Mouse (Mus musculus) limb, embryonic 13.5 days (tissue): ENCODE data around the gene Dcun1d4. TPM values are rescaled to one million over a fixed set of nuclear protein-coding genes. Genes with fewer than 3 reads are reported as not detected.

Experiments
- ATAC-seq: fragments of 200-750 bp; cut with Nextera tagmentation; 2 replicates; pipeline ENCODE4 v1.8.0; 2017; ENCODE audit warnings: low read depth, moderate number of reproducible peaks, moderate TSS enrichment; ENCODE audit not compliant: low FRiP score
- H3K27ac ChIP-seq: fragments of 300-500 bp; sonication (generic); 2 replicates; pipeline ENCODE4 v1.5.1; 2015; ENCODE audit warnings: inconsistent platforms, mild to moderate bottlenecking, moderate library complexity
- H3K27me3 ChIP-seq: fragments of 300-500 bp; sonication (generic); 2 replicates; pipeline ENCODE4 v1.6.1; 2015; ENCODE audit warnings: mild to moderate bottlenecking, inconsistent platforms
- H3K36me3 ChIP-seq: fragments of 300-500 bp; sonication (generic); 2 replicates; pipeline ENCODE4 v1.6.1; 2015; ENCODE audit warnings: inconsistent platforms, mild to moderate bottlenecking, moderate library complexity
- H3K4me1 ChIP-seq: fragments of 300-500 bp; sonication (generic); 2 replicates; pipeline ENCODE4 v1.6.1; 2015; ENCODE audit warnings: inconsistent platforms
- H3K4me2 ChIP-seq: fragments of 300-500 bp; sonication (generic); replicated peaks from 2 replicates; pipeline ENCODE4 v1.6.1; 2015; ENCODE audit warnings: inconsistent platforms, mild to moderate bottlenecking, moderate library complexity
- H3K4me3 ChIP-seq: fragments of 300-500 bp; sonication (generic); 2 replicates; pipeline ENCODE4 v1.5.1; 2015; ENCODE audit warnings: moderate library complexity, mild to moderate bottlenecking, inconsistent platforms
- H3K9ac ChIP-seq: fragments of 300-500 bp; sonication (generic); 2 replicates; pipeline ENCODE4 v1.6.1; 2015; ENCODE audit warnings: mild to moderate bottlenecking, inconsistent platforms
- H3K9me3 ChIP-seq: fragments of 300-500 bp; sonication (generic); 2 replicates; pipeline ENCODE4 v1.6.1; 2016; ENCODE audit warnings: inconsistent platforms
- WGBS: fragments of 180-500 bp; shearing (Covaris S2); methylation state at CpG from one replicate; pipeline ENCODE4 v1.1.7; 2015; 5-methylcytosine and 5-hydroxymethylcytosine counted together
- polyA plus RNA-seq: library from polyadenylated mRNA; unstranded; fragments of >200 nt; fragmentation: Nextera tagmentation; extraction: Ambion mirVana; gene quantifications from 2 replicates; pipeline ENCODE4 v1.2.1, GENCODE M21; 2015

The Dcun1d4 gene
- polyA plus RNA-seq, 1 experiment from 2014 or later = 32.7 TPM

DNA sequence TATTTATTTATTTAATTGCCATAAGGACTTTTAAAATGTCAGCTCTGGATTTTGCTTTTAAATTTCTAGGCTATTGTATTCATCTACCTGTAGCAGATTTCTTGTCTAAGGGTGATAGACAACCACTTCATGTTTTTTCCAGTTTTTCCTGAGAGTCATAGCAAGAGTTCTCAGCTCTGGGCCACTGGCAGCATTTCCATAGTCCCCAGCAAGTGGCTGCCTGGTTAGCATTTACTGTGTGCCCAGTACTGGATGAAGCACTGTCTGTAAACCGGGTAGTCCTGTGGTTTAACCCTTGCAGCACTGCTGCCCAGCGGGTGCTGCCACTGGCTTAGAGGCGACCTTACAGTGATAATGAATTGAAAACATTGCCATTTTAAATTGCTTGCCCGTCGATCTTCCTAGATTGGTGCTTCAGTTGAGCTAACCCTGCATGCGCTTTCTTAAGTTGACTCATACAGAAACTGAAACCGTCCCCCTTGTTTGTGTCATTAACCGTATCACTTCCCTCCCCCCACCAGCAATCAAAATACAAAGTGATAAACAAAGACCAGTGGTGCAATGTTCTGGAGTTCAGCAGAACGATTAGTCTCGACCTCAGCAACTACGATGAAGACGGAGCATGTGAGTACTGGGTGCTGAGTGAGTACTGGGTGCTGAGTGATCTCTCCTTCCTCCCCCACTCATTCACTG lies 76.1 kb downstream of the Dcun1d4 start:
- Histone ChIP-seq H3K27ac (no peak overlapping the region), H3K4me1 (peaks cover 2% of the 10 kb centered on the region), H3K4me3 (no peak overlapping the region), H3K4me2 (no peak overlapping the region), H3K9ac (no peak overlapping the region), H3K9me3 (no peaks in the 10 kb centered on the region), H3K36me3 (peaks cover 52% of the 10 kb centered on the region), H3K27me3 (no peaks in the 10 kb centered on the region)
- no peak for ATAC-seq
- 86% methylated on average over 12 of the region's 12 CpGs for WGBS

DNA sequence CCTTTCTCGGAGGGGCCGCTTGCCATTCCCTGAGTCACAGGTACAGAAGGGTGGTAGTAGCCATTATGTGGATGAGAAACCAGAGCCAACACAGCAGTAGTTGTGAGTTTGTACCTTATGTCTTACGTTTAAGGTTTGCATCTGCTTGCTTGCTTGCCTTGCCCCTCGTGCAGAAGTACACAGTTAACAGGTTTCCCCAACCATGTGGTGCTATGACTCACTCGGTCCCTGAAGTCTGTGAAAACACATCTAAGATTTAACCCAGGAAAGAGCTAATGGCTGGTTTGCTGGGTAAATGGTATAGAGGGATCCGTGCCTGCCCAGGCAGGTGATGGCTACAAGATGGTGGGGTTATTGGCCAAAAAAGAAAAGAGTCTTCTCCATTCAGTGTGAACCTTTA lies 78.0 kb downstream of the Dcun1d4 start:
- 91% methylated on average over 6 of the region's 6 CpGs for WGBS
- Histone ChIP-seq H3K4me3 (no peak overlapping the region), H3K9me3 (no peaks in the 10 kb centered on the region), H3K36me3 (peaks cover 47% of the 10 kb centered on the region), H3K4me1 (no peaks in the 10 kb centered on the region), H3K27me3 (no peaks in the 10 kb centered on the region), H3K9ac (no peak overlapping the region), H3K4me2 (no peak overlapping the region), H3K27ac (no peak overlapping the region)
- no peak for ATAC-seq

DNA sequence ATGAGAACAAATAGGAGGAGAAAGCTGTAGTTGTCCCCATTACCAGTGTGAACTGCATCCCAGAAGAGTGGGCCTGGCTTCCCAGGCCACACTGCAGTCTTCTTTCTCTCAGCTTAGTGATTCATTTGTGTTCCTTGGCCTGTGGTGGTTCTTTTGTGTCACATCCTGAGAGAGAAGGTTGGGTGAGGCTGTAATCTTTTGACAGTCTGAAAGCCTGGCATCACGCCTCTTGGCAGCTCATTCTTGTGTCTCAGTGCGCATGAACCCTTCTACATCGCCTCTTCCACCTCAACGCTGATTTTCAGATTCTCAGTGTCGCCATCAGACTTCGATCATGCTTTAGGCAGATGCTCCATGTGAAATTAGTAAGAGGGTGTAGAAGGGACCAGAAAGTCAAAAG lies 83.2 kb downstream of the Dcun1d4 start:
- no peak overlapping the region for H3K27ac ChIP-seq
- no peaks in the 10 kb centered on the region for H3K27me3 ChIP-seq
- no peak overlapping the region for H3K4me3 ChIP-seq
- H3K36me3 ChIP-seq = peaks cover 19% of the 10 kb centered on the region
- no peaks in the 10 kb centered on the region for H3K4me1 ChIP-seq
- no peak overlapping the region for H3K9ac ChIP-seq
- no peaks in the 10 kb centered on the region for H3K9me3 ChIP-seq
- no peak for ATAC-seq
- no peak overlapping the region for H3K4me2 ChIP-seq
- 95% methylated on average over 6 of the region's 6 CpGs for WGBS

DNA sequence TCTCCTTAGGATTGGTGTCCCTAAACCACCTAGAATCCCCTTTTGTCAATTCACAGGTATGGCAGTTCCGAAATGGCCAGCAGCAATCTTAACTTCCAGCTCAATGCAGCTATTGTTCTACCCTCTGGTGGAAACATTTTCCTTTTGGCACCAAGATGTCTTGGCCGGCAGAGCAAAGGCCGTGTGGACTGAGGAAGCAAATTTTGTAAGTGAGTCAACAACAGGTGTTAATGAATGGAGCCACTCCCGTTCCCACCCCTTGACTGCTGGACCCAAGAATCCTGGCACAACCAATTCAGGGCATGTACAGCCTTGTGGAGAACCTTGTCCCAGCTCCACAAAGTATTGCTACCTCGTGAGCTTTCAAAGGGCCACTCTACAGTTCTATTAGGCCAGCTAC lies 85.3 kb downstream of the Dcun1d4 start:
- Histone ChIP-seq H3K27ac (no peak overlapping the region), H3K4me3 (no peak overlapping the region), H3K4me2 (no peak overlapping the region), H3K27me3 (no peaks in the 10 kb centered on the region), H3K4me1 (no peaks in the 10 kb centered on the region), H3K9ac (no peak overlapping the region), H3K9me3 (no peaks in the 10 kb centered on the region), H3K36me3 (peaks cover 9% of the 10 kb centered on the region)
- WGBS = 73% methylated on average over 5 of the region's 5 CpGs
- no peak for ATAC-seq

DNA sequence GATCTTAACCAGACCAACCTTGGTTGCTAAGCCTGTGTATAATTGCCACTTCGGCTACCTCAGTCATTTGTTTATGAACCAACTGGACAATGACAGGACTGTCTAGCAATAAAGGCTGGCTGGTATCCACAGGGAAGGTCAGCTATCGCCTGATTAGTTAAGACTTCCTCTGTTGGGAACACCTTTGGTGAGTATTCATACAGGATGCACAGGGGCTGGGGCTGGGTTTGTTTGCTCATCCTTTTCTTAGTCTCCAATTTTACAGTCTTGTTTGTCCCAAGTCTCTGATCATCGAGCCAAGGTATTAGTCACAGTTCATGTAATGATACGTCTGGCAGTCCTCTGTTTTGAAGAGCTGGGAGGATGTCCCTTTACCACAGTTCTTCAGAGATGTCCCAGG lies 86.1 kb downstream of the Dcun1d4 start:
- Histone ChIP-seq H3K27me3 (no peaks in the 10 kb centered on the region), H3K4me2 (no peak overlapping the region), H3K4me1 (no peaks in the 10 kb centered on the region), H3K4me3 (no peak overlapping the region), H3K27ac (no peak overlapping the region), H3K9me3 (no peaks in the 10 kb centered on the region), H3K9ac (no peak overlapping the region), H3K36me3 (peaks cover 2% of the 10 kb centered on the region)
- WGBS = 75% methylated on average over 4 of the region's 4 CpGs
- ATAC-seq = no peak

DNA sequence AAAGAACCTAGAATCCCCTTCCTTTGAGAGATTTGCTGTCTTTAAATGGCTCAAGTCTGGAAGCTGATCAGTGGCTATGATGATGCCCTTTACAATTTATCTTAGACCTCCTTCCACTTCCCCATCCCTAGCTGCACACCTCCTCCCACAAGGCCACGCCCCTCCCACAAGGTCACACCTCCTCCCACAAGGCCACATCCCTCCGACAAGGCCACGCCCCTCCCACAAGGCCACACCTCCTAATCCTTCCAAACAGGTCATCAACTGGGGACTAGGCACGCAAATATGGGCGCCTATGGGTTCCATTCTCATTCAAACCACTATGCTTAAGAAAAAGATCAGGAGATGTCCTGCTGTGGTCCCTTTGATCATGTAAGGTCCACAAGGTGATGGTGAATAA lies 88.4 kb downstream of the Dcun1d4 start:
- H3K4me1 ChIP-seq = no peaks in the 10 kb centered on the region
- no peaks in the 10 kb centered on the region for H3K27me3 ChIP-seq
- no peak overlapping the region for H3K27ac ChIP-seq
- H3K4me3 ChIP-seq = no peak overlapping the region
- no peak overlapping the region for H3K9ac ChIP-seq
- H3K4me2 ChIP-seq = no peak overlapping the region
- no peaks in the 10 kb centered on the region for H3K36me3 ChIP-seq
- no peaks in the 10 kb centered on the region for H3K9me3 ChIP-seq
- no peak for ATAC-seq
- 80% methylated on average over 5 of the region's 5 CpGs for WGBS

DNA sequence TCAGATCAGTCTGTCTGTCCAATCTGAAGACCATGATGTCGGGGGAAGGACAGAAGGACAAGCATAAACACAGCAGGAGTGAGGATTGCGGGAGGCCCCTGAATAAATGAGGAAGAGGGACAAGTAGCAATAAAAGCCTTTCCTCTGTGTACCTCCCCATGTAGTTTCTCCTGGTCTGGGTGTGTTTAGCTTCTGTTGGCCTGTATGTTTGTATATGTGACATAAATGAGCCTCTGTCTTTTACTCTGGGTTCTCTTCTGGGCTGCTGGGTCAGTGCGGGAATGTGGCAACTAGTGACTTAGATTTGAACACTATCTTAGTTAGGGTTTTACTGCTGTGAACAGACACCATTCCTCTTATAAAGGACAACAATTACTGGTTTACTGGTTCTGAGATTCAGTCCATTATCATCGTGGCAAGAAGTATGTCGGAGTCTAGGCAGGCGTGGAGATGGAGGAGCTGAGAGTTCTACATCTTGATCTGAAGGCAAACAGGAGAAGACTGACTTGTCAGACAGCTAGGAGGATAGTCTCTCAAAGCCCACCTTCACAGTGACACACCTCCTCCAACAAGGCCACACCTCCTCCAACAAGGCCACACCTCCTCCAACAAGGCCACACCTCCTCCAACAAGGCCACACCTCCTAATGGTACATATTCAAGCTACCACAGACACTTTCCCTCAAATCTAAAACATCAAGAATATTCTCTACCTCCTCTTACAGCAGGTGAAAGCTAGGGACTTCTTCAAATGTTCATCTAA lies 90.8 kb downstream of the Dcun1d4 start:
- peaks cover 8% of the 10 kb centered on the region; the same call in 1 of the 2 replicates for H3K4me1 ChIP-seq
- H3K4me2 ChIP-seq = no peak overlapping the region
- WGBS = 91% methylated on average over 6 of the region's 6 CpGs
- H3K9ac ChIP-seq = no peak overlapping the region
- no peak overlapping the region for H3K4me3 ChIP-seq
- H3K9me3 ChIP-seq = no peaks in the 10 kb centered on the region
- no peak overlapping the region for H3K27ac ChIP-seq
- ATAC-seq = no peak
- no peaks in the 10 kb centered on the region for H3K36me3 ChIP-seq
- H3K27me3 ChIP-seq = no peaks in the 10 kb centered on the region

DNA sequence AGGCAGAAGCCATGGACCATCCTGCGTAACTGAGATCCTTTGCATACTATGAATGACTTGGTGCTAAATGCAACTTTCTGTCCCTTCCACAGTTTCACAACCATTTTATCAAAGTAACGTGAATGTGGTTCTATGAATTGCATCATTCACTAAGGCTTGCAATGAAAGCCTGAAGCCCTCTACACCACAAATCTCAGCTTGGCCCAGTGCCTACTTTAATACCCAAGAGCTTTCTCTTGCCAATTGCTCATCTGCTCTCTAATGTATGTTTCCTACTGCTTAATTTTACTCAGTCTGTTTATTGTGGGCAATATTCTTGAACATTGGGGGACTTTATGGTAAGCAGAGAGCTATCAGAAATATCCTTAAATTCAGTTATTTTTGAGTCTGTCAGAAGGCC lies 92.0 kb downstream of the Dcun1d4 start:
- H3K9ac ChIP-seq = no peak overlapping the region
- H3K4me2 ChIP-seq = no peak overlapping the region
- ATAC-seq = no peak
- no peaks in the 10 kb centered on the region for H3K36me3 ChIP-seq
- H3K27ac ChIP-seq = no peak overlapping the region
- no peaks in the 10 kb centered on the region for H3K27me3 ChIP-seq
- peaks cover 8% of the 10 kb centered on the region; the same call in 1 of the 2 replicates for H3K4me1 ChIP-seq
- H3K4me3 ChIP-seq = no peak overlapping the region
- H3K9me3 ChIP-seq = no peaks in the 10 kb centered on the region
- WGBS = 94% methylated on average over 2 of the region's 2 CpGs

DNA sequence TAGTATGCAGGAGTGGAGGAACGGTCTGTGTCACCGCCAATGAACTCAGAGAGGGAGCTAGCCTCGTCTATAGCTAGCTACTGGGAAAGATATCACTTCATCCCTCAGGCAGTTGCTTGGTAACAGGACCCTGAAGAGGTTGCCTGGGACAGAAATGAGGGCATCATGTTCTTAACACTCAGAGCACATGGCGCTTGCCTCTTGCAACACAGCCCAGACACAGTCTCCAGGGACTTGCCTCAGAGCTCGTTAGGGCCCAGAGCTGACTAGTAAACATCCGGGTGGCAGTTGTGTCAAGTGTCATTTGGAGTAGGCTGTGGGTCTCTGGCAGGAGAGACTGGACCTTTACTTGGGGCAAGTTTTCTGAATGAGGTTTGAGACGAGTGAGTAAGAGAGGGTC lies 93.0 kb downstream of the Dcun1d4 start:
- Histone ChIP-seq H3K27ac (no peak overlapping the region), H3K9ac (no peak overlapping the region), H3K36me3 (no peaks in the 10 kb centered on the region), H3K4me2 (no peak overlapping the region), H3K4me1 (peaks cover 8% of the 10 kb centered on the region; the same call in 1 of the 2 replicates), H3K4me3 (no peak overlapping the region), H3K9me3 (no peaks in the 10 kb centered on the region), H3K27me3 (no peaks in the 10 kb centered on the region)
- 56% methylated on average over 7 of the region's 7 CpGs for WGBS
- no peak for ATAC-seq

DNA sequence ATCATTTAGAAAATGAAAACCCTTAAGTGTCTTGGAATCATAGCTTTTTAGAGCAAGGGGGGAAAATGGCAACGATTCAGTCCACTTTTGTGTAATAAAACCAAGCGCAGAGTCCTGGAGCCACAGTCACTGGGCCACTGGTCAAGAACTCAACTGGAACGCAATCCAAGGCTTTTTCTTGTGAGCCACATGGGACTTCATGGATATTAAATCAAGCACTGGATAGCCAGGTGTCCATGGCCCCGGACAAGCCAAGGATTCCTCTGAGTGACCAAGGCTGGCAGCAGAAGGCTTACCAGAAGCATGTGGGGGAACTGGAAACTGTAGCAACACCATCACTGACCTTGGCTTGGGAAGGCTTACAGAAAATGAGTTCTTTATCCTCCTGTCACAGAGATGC lies 93.8 kb downstream of the Dcun1d4 start:
- no peaks in the 10 kb centered on the region for H3K27me3 ChIP-seq
- ATAC-seq = no peak

DNA sequence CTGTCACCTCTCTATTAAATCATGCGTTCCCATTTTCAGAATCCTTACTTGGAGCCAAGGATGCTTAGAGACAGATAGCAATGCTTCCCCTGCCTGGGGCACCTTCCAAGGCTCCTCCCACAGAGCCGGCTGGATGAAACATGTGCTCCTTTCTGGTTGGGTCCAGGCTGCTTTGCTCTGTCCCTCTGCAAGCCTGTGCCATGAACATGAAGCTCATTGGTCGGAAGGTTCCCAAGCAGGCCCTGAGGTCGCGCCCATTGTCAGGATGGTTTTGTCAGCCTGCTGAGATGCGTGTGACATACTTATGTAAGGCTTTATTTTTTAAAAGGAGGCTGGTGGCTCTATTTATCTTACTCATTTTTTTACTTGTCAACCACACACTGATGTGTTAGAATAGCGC lies 95.9 kb downstream of the Dcun1d4 start:
- Histone ChIP-seq H3K36me3 (no peaks in the 10 kb centered on the region), H3K9me3 (no peaks in the 10 kb centered on the region), H3K27me3 (no peaks in the 10 kb centered on the region), H3K9ac (no peak overlapping the region), H3K27ac (no peak overlapping the region), H3K4me1 (peaks cover 8% of the 10 kb centered on the region; the same call in 1 of the 2 replicates), H3K4me2 (no peak overlapping the region), H3K4me3 (no peak overlapping the region)
- no peak for ATAC-seq
- 73% methylated on average over 7 of the region's 7 CpGs for WGBS

More for the DNA sequence above, 93.8 kb downstream of the Dcun1d4 start:
- Histone ChIP-seq H3K4me2 (no peak overlapping the region), H3K9me3 (no peaks in the 10 kb centered on the region), H3K27ac (no peak overlapping the region), H3K36me3 (no peaks in the 10 kb centered on the region), H3K4me1 (peaks cover 8% of the 10 kb centered on the region; the same call in 1 of the 2 replicates), H3K4me3 (no peak overlapping the region), H3K9ac (no peak overlapping the region)
- 77% methylated on average over 4 of the region's 4 CpGs for WGBS

DNA sequence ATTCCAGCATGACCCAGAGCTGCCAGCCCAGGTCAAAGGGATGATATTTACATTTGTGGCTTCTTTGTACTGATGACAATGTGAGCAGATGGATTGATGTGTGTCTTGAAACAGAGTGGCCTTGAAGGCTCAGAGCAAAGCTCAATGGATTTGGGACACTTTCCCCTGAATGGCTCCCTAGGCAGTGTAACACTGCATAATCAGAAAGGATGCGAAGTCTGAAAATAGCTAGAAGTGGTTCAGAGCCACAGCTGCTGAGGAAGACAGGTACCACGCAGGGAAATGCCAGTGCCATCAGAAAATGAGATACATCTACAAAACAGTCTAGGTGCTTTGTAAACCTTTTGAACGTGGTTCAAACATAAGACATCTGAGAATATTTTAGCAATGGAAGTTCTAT lies 97.3 kb downstream of the Dcun1d4 start:
- H3K4me2 ChIP-seq = no peak overlapping the region

More for the DNA sequence above, 97.3 kb downstream of the Dcun1d4 start:
- ATAC-seq = no peak
- no peaks in the 10 kb centered on the region for H3K27me3 ChIP-seq
- H3K36me3 ChIP-seq = no peaks in the 10 kb centered on the region
- no peak overlapping the region for H3K4me3 ChIP-seq
- no peaks in the 10 kb centered on the region for H3K9me3 ChIP-seq
- peaks cover 8% of the 10 kb centered on the region; the same call in 1 of the 2 replicates for H3K4me1 ChIP-seq
- no peak overlapping the region for H3K27ac ChIP-seq
- no peak overlapping the region for H3K9ac ChIP-seq
- WGBS = 75% methylated on average over 3 of the region's 3 CpGs
